Mouse (Mus musculus) liver, postnatal 0 days (tissue): ENCODE measurements at regions not wholly inside any gene's neighbourhood (a gene's known extent, or its start where the extent isn't known, plus 50 kb on each side); places are given as distances from the start of the nearest gene placed in this dataset.

Experiments used
- ATAC-seq: fragments of 200-750 bp; cut with Nextera tagmentation; 2 replicates; pipeline ENCODE4 v1.8.0; 2017; ENCODE audit warnings: mild to moderate bottlenecking, moderate library complexity
- DNase-seq: peaks from one replicate; pipeline ENCODE4 v3.0.0-alpha.2; 2016
- H3K27ac ChIP-seq: fragments of 300-500 bp; sonication (generic); 2 replicates; pipeline ENCODE4 v1.5.1; 2014; ENCODE audit warnings: antibody characterized with exemption, moderate library complexity, mild to moderate bottlenecking, low read depth
- H3K27me3 ChIP-seq: fragments of 300-500 bp; sonication (generic); 2 replicates; pipeline ENCODE4 v1.6.1; 2014; ENCODE audit warnings: low read length, control low read depth, mixed read lengths; ENCODE audit not compliant: insufficient read depth
- H3K36me3 ChIP-seq: fragments of 300-500 bp; sonication (generic); replicated peaks from 2 replicates; pipeline ENCODE4 v1.6.1; 2014; ENCODE audit warnings: mild to moderate bottlenecking, control low read depth, low read length, moderate library complexity, mixed read lengths; ENCODE audit not compliant: insufficient read depth
- H3K4me1 ChIP-seq: fragments of 300-500 bp; sonication (generic); 2 replicates; pipeline ENCODE4 v1.6.1; 2014; ENCODE audit warnings: antibody characterized with exemption, mild to moderate bottlenecking, control low read depth; ENCODE audit not compliant: insufficient read depth
- H3K4me2 ChIP-seq: fragments of 300-500 bp; sonication (generic); 2 replicates; pipeline ENCODE4 v1.6.1; 2014; ENCODE audit warnings: low read depth, mild to moderate bottlenecking, low read length, moderate library complexity, mixed read lengths
- H3K4me3 ChIP-seq: fragments of 300-500 bp; sonication (generic); 2 replicates; pipeline ENCODE4 v1.5.1; 2014; ENCODE audit warnings: low read depth, low read length
- H3K9ac ChIP-seq: fragments of 300-500 bp; sonication (generic); replicated peaks from 2 replicates; pipeline ENCODE4 v1.6.1; 2014; ENCODE audit warnings: mild to moderate bottlenecking, moderate library complexity
- H3K9me3 ChIP-seq: fragments of 300-500 bp; sonication (generic); 2 replicates; pipeline ENCODE4 v1.6.1; 2016; ENCODE audit warnings: mild to moderate bottlenecking, control low read depth, low read length, mixed read lengths
- CTCF ChIP-seq: sonication (generic); IDR thresholded peaks from 2 replicates; pipeline ENCODE4 v1.5.1; 2016; ENCODE audit warnings: antibody characterized with exemption, low read depth
- EP300 ChIP-seq: IDR thresholded peaks from 2 replicates; pipeline ENCODE4 v1.6.1; 2016; ENCODE audit warnings: antibody characterized with exemption, low read depth, mild to moderate bottlenecking
- WGBS: fragments of 180-500 bp; shearing (Covaris S2); extraction: QIAGEN DNeasy Blood & Tissue Kit; methylation state at CpG from one replicate; pipeline ENCODE4 v1.1.7; 2014; ENCODE audit not compliant: insufficient replicate concordance; 5-methylcytosine and 5-hydroxymethylcytosine counted together

DNA sequence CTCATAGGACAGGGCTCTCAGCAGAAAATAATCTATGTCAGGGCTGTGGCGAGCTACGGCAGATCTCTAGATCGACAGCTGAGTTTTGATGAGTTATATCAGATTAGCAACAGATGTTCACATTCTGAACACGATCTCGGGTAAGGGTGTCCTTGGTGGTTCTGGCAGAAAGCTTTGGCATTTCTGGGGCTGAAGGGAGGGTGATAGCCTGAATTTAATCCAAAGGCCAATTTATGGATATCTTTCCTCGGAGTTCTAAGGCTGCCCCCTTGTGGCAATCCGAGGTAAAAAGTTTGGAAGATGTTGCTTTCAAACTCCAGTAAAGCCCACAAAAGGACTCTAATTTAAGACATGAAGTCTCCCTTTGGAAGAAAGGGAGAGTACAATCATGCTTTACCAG is 101.3 kb upstream of the Luzp2 start:
- WGBS = 45% methylated on average over 7 of the region's 7 CpGs
- TF ChIP-seq EP300 (no peak), CTCF (0 out of 2 replicates have a peak, but pooled peaks have one; percentile 29)
- Histone ChIP-seq H3K27ac (no peak overlapping the region), H3K9ac (no peak overlapping the region), H3K27me3 (no peaks in the 10 kb centered on the region), H3K36me3 (no peaks in the 10 kb centered on the region), H3K4me1 (no peaks in the 10 kb centered on the region), H3K4me3 (no peak overlapping the region), H3K4me2 (no peak overlapping the region), H3K9me3 (no peaks in the 10 kb centered on the region)
- DNase-seq (no peak), ATAC-seq (no peak)

DNA sequence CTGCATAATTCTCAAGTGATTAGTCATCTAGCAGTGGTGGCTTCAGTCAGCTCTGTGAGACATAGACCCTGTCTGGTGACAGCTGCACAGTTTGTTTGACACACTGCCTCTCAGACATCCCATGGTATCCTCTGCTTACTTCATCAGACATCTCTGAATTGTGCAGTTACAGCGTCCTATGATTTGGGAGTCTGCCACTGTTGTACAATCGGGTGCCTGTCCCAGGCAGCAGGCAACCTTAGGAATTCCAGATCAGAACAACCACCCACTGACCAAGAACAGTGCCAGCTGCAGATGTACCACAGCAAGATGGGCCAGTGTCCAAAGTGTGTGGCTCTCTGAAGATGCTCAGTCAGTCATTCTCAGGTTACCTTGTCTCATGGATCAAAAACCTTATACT is 100.4 kb upstream of the Luzp2 start:
- ATAC-seq (no peak), DNase-seq (no peak)
- Histone ChIP-seq H3K4me3 (no peak overlapping the region), H3K9ac (no peak overlapping the region), H3K27ac (no peak overlapping the region), H3K4me1 (no peaks in the 10 kb centered on the region), H3K4me2 (no peak overlapping the region), H3K9me3 (no peaks in the 10 kb centered on the region), H3K27me3 (no peaks in the 10 kb centered on the region), H3K36me3 (no peaks in the 10 kb centered on the region)
- WGBS = 90% methylated on average over 2 of the region's 2 CpGs
- TF ChIP-seq EP300 = no peak
- no peak for TF ChIP-seq CTCF

DNA sequence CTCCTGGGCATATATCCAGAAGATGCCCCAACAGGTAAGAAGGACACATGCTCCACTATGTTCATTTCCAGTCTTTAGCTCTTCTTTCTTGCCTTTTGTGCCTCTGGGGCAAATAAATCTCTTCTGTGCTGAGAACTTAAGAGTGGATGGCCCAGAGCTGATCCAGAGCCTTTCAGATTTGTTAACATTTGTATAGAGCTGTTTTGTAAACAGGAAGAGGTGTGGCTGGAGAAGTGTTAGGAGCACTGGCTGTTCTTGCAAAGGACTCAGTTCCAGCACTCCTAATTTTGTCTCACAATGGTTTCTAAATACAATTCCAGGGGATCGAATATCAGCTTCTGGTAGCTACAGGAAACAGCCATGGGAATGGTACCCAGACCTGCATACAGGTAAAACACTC is 68.0 kb upstream of the Luzp2 start:
- Histone ChIP-seq H3K27ac (no peak overlapping the region), H3K9me3 (no peaks in the 10 kb centered on the region), H3K36me3 (no peaks in the 10 kb centered on the region), H3K4me1 (no peaks in the 10 kb centered on the region), H3K9ac (no peak overlapping the region), H3K4me3 (no peak overlapping the region), H3K27me3 (no peaks in the 10 kb centered on the region), H3K4me2 (no peak overlapping the region)
- DNase-seq = no peak
- TF ChIP-seq EP300 = no peak
- no peak for TF ChIP-seq CTCF
- WGBS = 81% methylated on average over 1 of the region's 1 CpGs
- ATAC-seq = no peak

DNA sequence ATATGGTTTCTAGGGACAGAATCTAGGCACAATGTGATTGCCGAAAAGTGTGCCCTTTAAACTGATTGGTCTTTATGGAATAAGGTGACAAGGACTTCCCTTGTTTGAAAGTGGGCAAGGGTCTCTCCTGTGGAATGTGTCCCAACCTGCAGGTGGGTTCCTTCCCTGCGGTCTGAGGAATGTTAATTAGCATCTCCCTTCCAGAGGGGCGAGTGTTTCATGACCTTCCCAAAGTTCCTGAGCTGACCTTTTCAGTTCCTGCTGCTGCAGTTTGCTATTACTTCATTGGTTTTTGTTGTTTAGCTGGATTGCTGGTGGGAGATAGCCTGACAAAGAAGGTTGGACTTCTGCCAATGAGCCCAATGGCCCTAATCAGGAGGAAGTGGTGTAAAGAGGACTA is 66.6 kb upstream of the Luzp2 start:
- no peak for ATAC-seq
- Histone ChIP-seq H3K4me3 (no peak overlapping the region), H3K9me3 (no peaks in the 10 kb centered on the region), H3K36me3 (no peaks in the 10 kb centered on the region), H3K4me2 (no peak overlapping the region), H3K4me1 (no peaks in the 10 kb centered on the region), H3K27ac (no peak overlapping the region), H3K27me3 (no peaks in the 10 kb centered on the region), H3K9ac (no peak overlapping the region)
- WGBS = 34% methylated on average over 3 of the region's 3 CpGs
- TF ChIP-seq EP300 (no peak), CTCF (no peak)
- DNase-seq = no peak

DNA sequence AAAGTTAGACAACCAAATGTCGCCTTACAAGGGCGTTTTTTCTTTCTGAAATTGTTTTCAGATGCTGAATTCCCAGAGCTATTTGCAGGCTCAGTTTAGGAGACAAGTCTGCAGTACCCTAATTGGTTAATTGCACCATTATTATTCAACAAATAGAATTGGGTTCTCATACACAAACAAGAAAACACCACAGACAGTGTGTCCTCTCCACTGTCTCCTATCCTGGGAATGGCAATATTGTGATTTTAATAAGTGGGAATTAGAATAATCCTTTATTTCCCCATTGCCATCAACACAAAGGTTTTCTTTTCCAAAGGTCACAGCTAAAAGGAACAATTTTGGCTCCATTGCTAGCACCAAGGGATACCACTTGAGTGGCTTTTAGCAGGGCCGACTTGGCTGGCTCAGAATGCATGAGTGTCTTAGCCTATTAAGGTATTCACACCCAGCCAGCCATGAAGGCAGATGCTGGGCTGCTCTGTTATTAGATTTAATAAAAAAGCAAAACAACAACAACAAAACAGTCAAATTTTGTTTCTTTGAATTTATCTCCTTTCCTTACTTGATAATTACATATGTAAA is 53.3 kb upstream of the Luzp2 start:
- Histone ChIP-seq H3K9me3 (no peaks in the 10 kb centered on the region), H3K36me3 (no peaks in the 10 kb centered on the region), H3K4me3 (no peak overlapping the region), H3K27ac (no peak overlapping the region), H3K27me3 (no peaks in the 10 kb centered on the region), H3K9ac (no peak overlapping the region), H3K4me1 (no peaks in the 10 kb centered on the region), H3K4me2 (no peak overlapping the region)
- no peak for TF ChIP-seq EP300
- no peak for TF ChIP-seq CTCF
- 84% methylated on average over 3 of the region's 3 CpGs for WGBS
- DNase-seq = no peak
- no peak for ATAC-seq

DNA sequence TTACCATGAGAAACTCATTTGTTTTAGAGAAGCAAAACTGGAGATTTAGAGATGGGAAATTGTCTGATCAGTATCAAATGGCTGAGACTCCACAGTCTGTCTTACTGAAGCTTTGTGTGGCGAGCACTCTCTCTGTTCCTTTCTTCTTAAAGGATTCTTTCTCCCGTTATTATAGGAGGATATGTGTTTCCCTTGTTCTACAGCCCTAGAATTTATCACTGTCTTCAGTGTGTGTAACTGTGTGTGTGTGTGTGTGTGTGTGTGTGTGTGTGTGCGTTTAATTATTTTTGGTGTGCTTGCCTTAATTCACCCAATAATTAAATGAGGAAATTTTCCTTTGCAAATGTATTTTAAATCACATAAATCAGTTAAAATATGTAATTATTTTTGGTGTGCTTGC is 52.7 kb upstream of the Luzp2 start:
- Histone ChIP-seq H3K27me3 (no peaks in the 10 kb centered on the region), H3K9ac (no peak overlapping the region), H3K4me3 (no peak overlapping the region), H3K9me3 (no peaks in the 10 kb centered on the region), H3K4me2 (no peak overlapping the region), H3K4me1 (no peaks in the 10 kb centered on the region), H3K36me3 (no peaks in the 10 kb centered on the region), H3K27ac (no peak overlapping the region)
- DNase-seq (no peak), ATAC-seq (no peak)
- TF ChIP-seq CTCF (no peak), EP300 (no peak)
- 84% methylated on average over 3 of the region's 3 CpGs for WGBS
